Mouse (Mus musculus): Measurements from ENCODE around the gene Stip1.

- TF ChIP-seq EP300 (IDR thresholded peaks at IDR 0.05; ENCODE audit: low read depth) (no peak), CTCF (IDR thresholded peaks at IDR 0.05; ENCODE audit: low read depth) (no peak)
These were observed 31.0 kb upstream of the Stip1 start for GRCm38 (mm10) chr19:7070775-7071174.
